Mouse (Mus musculus): ENCODE data around the gene Mrgprg. TPM values are rescaled to one million over a fixed set of nuclear protein-coding genes. Genes with fewer than 3 reads are reported as not detected.

Gene Mrgprg
- polyA plus RNA-seq, 1 experiment from 2014 or later: not detected

GRCm38 (mm10) chr7:143751380-143751779 is 15.4 kb downstream of the Mrgprg start:
- no peak for ATAC-seq (replicated peaks; ENCODE audit: low FRiP score)
- peaks cover 13% of the 10 kb centered on the region for H3K27me3 ChIP-seq (replicated peaks; ENCODE audit: control insufficient read depth, insufficient read depth, low read length)

GRCm38 (mm10) chr7:143749045-143749444 is 17.7 kb downstream of the Mrgprg start:
- H3K27ac ChIP-seq (ENCODE audit: low read depth, low read length): no peak overlapping the region
- H3K9ac ChIP-seq (ENCODE audit: low read depth, low read length): no peak overlapping the region
- 61% methylated on average over 3 of the region's 3 CpGs for WGBS
- no peak overlapping the region for H3K4me3 ChIP-seq (ENCODE audit: low read depth, low read length)
- DNase-seq (ENCODE audit: low spot score) (no peak), ATAC-seq (replicated peaks; ENCODE audit: low FRiP score) (no peak)
- no peak overlapping the region for H3K4me2 ChIP-seq
- H3K27me3 ChIP-seq (replicated peaks; ENCODE audit: control insufficient read depth, insufficient read depth, low read length): no peaks in the 10 kb centered on the region
- no peaks in the 10 kb centered on the region for H3K4me1 ChIP-seq (replicated peaks; ENCODE audit: control insufficient read depth, insufficient read depth, low read length)
- no peaks in the 10 kb centered on the region for H3K36me3 ChIP-seq (ENCODE audit: control insufficient read depth, insufficient read depth, low read length)
- no peaks in the 10 kb centered on the region for H3K9me3 ChIP-seq (ENCODE audit: control insufficient read depth, low read length)

More at GRCm38 (mm10) chr7:143751380-143751779, 15.4 kb downstream of the Mrgprg start:
- no peak for DNase-seq (ENCODE audit: low spot score)
- Histone ChIP-seq H3K9ac (ENCODE audit: low read depth, low read length) (no peak overlapping the region), H3K9me3 (ENCODE audit: control insufficient read depth, low read length) (no peaks in the 10 kb centered on the region), H3K4me3 (ENCODE audit: low read depth, low read length) (no peak overlapping the region), H3K4me2 (no peak overlapping the region), H3K27ac (ENCODE audit: low read depth, low read length) (no peak overlapping the region), H3K4me1 (replicated peaks; ENCODE audit: control insufficient read depth, insufficient read depth, low read length) (no peaks in the 10 kb centered on the region), H3K36me3 (ENCODE audit: control insufficient read depth, insufficient read depth, low read length) (no peaks in the 10 kb centered on the region)
- 75% methylated on average over 1 of the region's 1 CpGs for WGBS

GRCm38 (mm10) chr7:143748041-143748868 is 18.5 kb downstream of the Mrgprg start:
- no peaks in the 10 kb centered on the region for H3K9me3 ChIP-seq (ENCODE audit: control insufficient read depth, low read length)
- DNase-seq (ENCODE audit: low spot score) (peak; percentile 83), ATAC-seq (replicated peaks; ENCODE audit: low FRiP score) (peak; percentile 58)
- no peaks in the 10 kb centered on the region for H3K27me3 ChIP-seq (replicated peaks; ENCODE audit: control insufficient read depth, insufficient read depth, low read length)
- no peak overlapping the region for H3K4me3 ChIP-seq (ENCODE audit: low read depth, low read length)
- 5% methylated on average over 16 of the region's 16 CpGs for WGBS
- H3K9ac ChIP-seq (ENCODE audit: low read depth, low read length): no peak overlapping the region
- no peaks in the 10 kb centered on the region for H3K4me1 ChIP-seq (replicated peaks; ENCODE audit: control insufficient read depth, insufficient read depth, low read length)
- no peak overlapping the region for H3K27ac ChIP-seq (ENCODE audit: low read depth, low read length)
- H3K4me2 ChIP-seq: peak overlapping the region; percentile 40
- H3K36me3 ChIP-seq (ENCODE audit: control insufficient read depth, insufficient read depth, low read length): no peaks in the 10 kb centered on the region

- H3K4me1 ChIP-seq (replicated peaks; ENCODE audit: control insufficient read depth, insufficient read depth, low read length): peaks cover 3% of the 10 kb centered on the region; the same call in 1 of the 2 replicates
- H3K27me3 ChIP-seq (replicated peaks; ENCODE audit: control insufficient read depth, insufficient read depth, low read length): peaks cover 39% of the 10 kb centered on the region
- H3K9ac ChIP-seq (ENCODE audit: low read depth, low read length): no peak overlapping the region
- WGBS: 19% methylated on average over 2 of the region's 2 CpGs
- no peak for ATAC-seq (replicated peaks; ENCODE audit: low FRiP score)
- DNase-seq (ENCODE audit: low spot score): no peak
- H3K9me3 ChIP-seq (ENCODE audit: control insufficient read depth, low read length): no peaks in the 10 kb centered on the region
- no peak overlapping the region for H3K27ac ChIP-seq (ENCODE audit: low read depth, low read length)
- H3K4me3 ChIP-seq (ENCODE audit: low read depth, low read length): peak overlapping the region; percentile 61
- no peaks in the 10 kb centered on the region for H3K36me3 ChIP-seq (ENCODE audit: control insufficient read depth, insufficient read depth, low read length)
- peak overlapping the region; percentile 70 for H3K4me2 ChIP-seq
Measured at GRCm38 (mm10) chr7:143740653-143741052, 26.1 kb downstream of the Mrgprg start.

- peak; percentile 57; the same call in 1 of the 2 replicates for ATAC-seq (replicated peaks; ENCODE audit: low FRiP score)
- Histone ChIP-seq H3K4me3 (ENCODE audit: low read depth, low read length) (peak overlapping the region; percentile 61), H3K27ac (ENCODE audit: low read depth, low read length) (peak overlapping the region; percentile 55; the same call in 1 of the 2 replicates), H3K9me3 (ENCODE audit: control insufficient read depth, low read length) (no peaks in the 10 kb centered on the region), H3K27me3 (replicated peaks; ENCODE audit: control insufficient read depth, insufficient read depth, low read length) (peaks cover 39% of the 10 kb centered on the region), H3K4me2 (peak overlapping the region; percentile 70), H3K9ac (ENCODE audit: low read depth, low read length) (peak overlapping the region; percentile 65), H3K36me3 (ENCODE audit: control insufficient read depth, insufficient read depth, low read length) (no peaks in the 10 kb centered on the region), H3K4me1 (replicated peaks; ENCODE audit: control insufficient read depth, insufficient read depth, low read length) (peaks cover 3% of the 10 kb centered on the region; the same call in 1 of the 2 replicates)
- DNase-seq (ENCODE audit: low spot score): peak; percentile 70
- WGBS: 5% methylated on average over 38 of the region's 38 CpGs
Measured at GRCm38 (mm10) chr7:143739511-143740461, 27.0 kb downstream of the Mrgprg start.

GRCm38 (mm10) chr7:143738601-143739006 is 28.2 kb downstream of the Mrgprg start:
- Histone ChIP-seq H3K27me3 (replicated peaks; ENCODE audit: control insufficient read depth, insufficient read depth, low read length) (peaks cover 39% of the 10 kb centered on the region), H3K9me3 (ENCODE audit: control insufficient read depth, low read length) (no peaks in the 10 kb centered on the region), H3K36me3 (ENCODE audit: control insufficient read depth, insufficient read depth, low read length) (no peaks in the 10 kb centered on the region), H3K4me2 (peak overlapping the region; percentile 70), H3K4me3 (ENCODE audit: low read depth, low read length) (no peak overlapping the region), H3K27ac (ENCODE audit: low read depth, low read length) (no peak overlapping the region), H3K9ac (ENCODE audit: low read depth, low read length) (no peak overlapping the region), H3K4me1 (replicated peaks; ENCODE audit: control insufficient read depth, insufficient read depth, low read length) (peaks cover 3% of the 10 kb centered on the region; the same call in 1 of the 2 replicates)
- ATAC-seq (replicated peaks; ENCODE audit: low FRiP score) (no peak), DNase-seq (ENCODE audit: low spot score) (no peak)
- WGBS: 53% methylated on average over 5 of the region's 5 CpGs

GRCm38 (mm10) chr7:143738194-143738593 is 28.6 kb downstream of the Mrgprg start:
- Histone ChIP-seq H3K4me2 (peak overlapping the region; percentile 70), H3K9ac (ENCODE audit: low read depth, low read length) (no peak overlapping the region)

GRCm38 (mm10) chr7:143733746-143734145 is 33.0 kb downstream of the Mrgprg start:
- WGBS: 84% methylated on average over 4 of the region's 4 CpGs
- no peak overlapping the region for H3K4me3 ChIP-seq (ENCODE audit: low read depth, low read length)
- no peaks in the 10 kb centered on the region for H3K4me1 ChIP-seq (replicated peaks; ENCODE audit: control insufficient read depth, insufficient read depth, low read length)
- no peak for DNase-seq (ENCODE audit: low spot score)
- no peaks in the 10 kb centered on the region for H3K9me3 ChIP-seq (ENCODE audit: control insufficient read depth, low read length)
- H3K27ac ChIP-seq (ENCODE audit: low read depth, low read length): no peak overlapping the region
- H3K27me3 ChIP-seq (replicated peaks; ENCODE audit: control insufficient read depth, insufficient read depth, low read length): peaks cover 3% of the 10 kb centered on the region; the same call in 1 of the 2 replicates
- no peak for ATAC-seq (replicated peaks; ENCODE audit: low FRiP score)
- no peak overlapping the region for H3K4me2 ChIP-seq
- H3K36me3 ChIP-seq (ENCODE audit: control insufficient read depth, insufficient read depth, low read length): no peaks in the 10 kb centered on the region
- H3K9ac ChIP-seq (ENCODE audit: low read depth, low read length): no peak overlapping the region

More at GRCm38 (mm10) chr7:143738194-143738593, 28.6 kb downstream of the Mrgprg start:
- H3K9me3 ChIP-seq (ENCODE audit: control insufficient read depth, low read length): no peaks in the 10 kb centered on the region
- peaks cover 3% of the 10 kb centered on the region; the same call in 1 of the 2 replicates for H3K4me1 ChIP-seq (replicated peaks; ENCODE audit: control insufficient read depth, insufficient read depth, low read length)
- H3K4me3 ChIP-seq (ENCODE audit: low read depth, low read length): no peak overlapping the region
- DNase-seq (ENCODE audit: low spot score): no peak
- 62% methylated on average over 6 of the region's 6 CpGs for WGBS
- H3K36me3 ChIP-seq (ENCODE audit: control insufficient read depth, insufficient read depth, low read length): no peaks in the 10 kb centered on the region
- no peak overlapping the region for H3K27ac ChIP-seq (ENCODE audit: low read depth, low read length)
- no peak for ATAC-seq (replicated peaks; ENCODE audit: low FRiP score)
- peaks cover 39% of the 10 kb centered on the region for H3K27me3 ChIP-seq (replicated peaks; ENCODE audit: control insufficient read depth, insufficient read depth, low read length)

Measured in liver, embryonic 11.5 days (tissue).